Mouse (Mus musculus) urinary bladder, adult 18-20 months (tissue): ENCODE data around the gene Sox30.

Source experiments
- DNase-seq, 2 experiments: peaks; one replicate each; pipeline ENCODE4 v3.0.0; 2022; ENCODE audit warnings: low spot score in 2 of 2, mixed read lengths in 2 of 2

Gene Sox30

DNA sequence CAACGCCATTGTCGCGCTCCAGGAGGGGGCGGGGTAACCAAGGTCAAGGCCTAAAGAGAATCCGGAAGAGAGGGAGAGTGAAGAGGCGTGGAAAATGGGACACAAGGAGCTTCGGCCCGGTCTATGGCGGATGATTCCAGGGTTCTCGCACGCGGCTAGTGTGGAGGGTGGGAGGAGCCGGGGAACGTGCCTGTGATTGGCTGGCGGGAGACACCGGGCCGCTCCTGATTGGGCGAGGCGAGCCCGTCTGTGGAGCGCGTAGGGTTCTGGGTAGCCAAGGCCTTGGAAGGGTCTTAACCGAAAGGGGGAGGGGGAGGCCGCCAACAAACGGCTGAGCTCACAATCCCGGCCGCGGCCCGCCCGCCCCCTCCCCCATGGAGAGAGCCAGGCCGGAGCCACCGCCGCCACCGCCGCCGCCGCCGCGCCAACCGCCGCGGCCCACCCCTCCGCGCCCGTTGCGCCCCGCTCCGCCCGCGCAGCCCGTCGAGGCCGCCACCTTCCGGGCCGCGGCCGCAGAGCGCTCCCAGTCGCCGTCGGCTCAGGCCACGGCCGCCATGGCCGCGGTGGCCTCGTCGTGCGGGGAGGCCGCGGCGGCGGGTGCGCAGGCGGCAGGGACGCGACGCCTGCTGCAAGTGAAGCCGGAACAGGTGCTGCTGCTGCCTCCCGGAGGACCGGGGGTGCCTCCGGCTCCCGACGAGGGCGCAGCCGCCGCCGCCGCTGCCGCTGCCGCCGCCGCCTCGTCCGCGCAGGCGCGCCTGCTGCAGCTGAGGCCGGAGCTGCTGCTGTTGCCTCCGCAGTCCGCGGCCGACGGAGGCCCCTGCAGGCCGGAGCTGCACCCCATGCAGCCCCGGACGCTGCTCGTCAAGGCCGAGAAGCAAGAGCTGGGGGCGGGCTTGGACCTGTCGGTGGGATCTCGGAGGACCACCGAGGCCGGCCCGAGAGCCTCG, at the start of gene Sox30:
TSS of gene Sox30 (plus strand) at position 365 of the 947 bp plus-strand sequence.
- DNase-seq: peak; percentile 31 to 50

DNA sequence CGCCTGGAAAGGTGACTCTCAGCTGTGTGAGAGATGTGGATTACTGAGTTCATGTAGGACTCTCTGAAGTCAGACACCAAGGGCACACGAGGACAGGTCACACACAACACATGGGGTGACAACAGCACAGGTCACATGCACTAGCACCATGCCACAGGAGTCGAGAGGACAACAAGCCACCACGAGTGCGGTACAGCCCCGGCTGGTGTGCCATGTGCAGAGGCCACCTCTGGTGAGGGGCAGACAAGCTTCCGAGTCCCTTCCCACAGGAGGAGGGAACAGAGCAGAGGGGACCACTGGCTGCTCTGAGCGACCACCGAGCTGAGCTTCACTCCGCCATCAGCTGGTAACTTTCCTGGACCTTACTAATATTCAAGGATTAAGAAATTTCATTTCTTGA, 47.3 kb upstream of the Sox30 start:
- DNase-seq: no peak

DNA sequence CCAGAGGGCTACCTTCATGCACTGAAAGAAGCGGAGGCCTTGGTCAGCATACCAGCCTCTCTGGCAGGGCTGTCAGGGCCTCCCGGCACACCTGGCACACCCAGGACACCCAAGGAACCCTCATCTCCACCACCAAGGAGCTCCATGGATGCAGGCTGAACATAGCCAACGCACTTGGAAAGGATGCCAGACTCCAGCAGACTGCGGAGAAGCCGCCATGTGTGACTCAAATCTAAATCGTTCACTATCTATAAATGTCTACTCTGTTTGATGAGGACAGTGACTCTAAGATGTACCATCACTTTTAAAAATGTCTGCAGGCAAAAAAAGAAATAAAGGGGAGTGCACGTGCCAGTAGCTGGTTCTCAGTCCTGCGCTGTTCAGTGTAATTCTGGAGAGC, 42.6 kb upstream of the Sox30 start:
- DNase-seq: no peak

DNA sequence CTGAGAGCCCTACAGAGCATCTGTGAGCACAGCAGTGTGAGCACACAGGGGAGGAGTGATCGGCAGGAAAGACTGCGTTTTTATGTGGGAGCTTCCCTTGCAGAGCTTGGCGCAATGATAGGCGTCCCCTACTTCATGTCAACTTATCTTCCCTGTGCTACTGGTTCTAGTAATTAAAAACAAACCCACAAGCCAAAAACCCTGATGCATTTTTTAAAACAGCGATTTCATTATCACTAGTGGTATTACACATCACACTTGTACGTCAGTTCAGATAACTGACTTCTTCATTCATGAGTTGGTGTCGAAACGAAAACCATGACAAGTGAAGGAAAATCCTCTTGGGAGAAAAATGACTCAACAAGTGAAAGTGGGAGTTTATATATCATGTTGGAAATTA, 41.2 kb upstream of the Sox30 start:
- DNase-seq: no peak

DNA sequence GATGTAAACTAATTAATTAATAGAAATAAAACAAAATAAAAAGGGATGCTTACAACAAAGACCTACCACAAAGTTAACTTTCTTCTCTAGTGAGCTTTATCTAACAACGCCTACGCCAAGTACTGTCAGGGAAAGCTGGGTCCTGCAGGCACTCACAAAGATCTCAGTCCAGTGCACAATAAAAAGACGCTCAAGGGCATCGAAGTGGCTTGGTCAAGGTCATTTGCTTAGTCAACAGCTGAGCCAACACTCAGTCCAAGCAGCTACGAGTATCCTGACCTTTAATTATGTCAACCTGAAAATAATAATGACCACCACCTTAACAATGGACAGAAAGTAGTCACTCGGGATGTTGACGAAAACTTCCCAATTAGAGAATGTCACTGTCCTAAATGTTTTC, 37.8 kb upstream of the Sox30 start:
- DNase-seq: no peak

DNA sequence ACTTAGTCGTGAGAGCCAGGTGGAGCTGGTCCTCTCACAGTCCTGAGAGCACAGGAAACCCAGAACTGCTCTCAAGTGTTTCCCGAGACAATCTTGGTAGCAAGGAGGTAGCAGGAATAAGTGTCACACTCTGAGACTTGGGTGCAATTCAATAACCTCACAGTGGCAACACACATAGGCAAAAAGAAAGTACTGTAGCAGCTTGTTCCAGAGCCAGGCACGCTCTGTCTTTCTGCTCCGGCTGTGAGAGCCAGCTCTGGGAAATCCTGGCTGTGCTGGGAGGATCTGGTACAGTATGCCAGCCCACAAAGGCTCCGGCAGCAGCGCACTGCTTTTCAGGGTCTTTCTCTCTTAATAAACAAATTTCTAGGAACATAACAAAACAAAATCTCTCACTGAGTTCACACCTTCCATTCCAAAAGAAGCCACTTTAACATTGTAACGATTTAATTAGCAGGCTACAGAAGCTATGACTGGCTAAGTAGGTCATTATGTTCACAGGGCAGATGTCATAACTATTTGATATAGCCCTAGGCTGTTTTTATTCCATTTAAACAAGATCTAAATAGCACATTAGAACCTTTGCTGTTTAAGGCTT, 36.9 kb upstream of the Sox30 start:
- no peak for DNase-seq

DNA sequence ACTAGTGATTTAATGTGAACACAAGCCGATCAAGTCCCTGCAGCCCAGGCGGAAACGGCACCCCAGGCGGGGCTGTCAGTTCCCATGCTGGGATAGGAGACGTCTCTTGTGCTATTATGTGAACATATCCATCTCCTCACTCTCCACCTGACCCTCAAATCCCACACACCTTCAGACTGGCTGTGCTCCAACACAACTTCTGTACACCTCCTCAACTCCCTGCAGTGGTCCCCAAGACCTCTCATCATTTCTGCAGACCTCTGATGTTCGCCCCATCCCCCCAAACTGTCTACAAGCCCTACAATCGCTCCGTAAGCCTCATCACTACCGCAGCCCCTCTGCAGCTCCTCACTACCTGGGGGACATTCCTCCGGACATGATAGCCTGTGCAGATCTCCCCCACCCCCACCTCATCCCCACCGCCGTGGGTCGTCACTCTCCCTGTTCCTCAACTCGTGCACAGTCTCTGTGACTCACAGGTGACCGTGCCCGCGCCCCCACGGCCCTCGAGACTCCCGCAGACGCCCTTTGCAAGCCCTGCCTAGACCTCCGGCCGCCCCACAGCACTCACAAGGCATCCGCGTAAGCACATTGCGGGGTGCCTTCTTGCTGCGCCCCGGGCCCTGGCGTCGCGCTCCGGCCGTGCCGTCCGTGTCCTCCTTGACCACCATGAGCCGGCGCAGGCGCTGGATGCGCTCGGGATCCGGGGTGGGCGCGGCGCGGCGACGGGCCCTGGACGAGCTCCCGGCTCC, 36.0 kb upstream of the Sox30 start:
- DNase-seq: peak in 1 of 2 experiments; percentile 19

DNA sequence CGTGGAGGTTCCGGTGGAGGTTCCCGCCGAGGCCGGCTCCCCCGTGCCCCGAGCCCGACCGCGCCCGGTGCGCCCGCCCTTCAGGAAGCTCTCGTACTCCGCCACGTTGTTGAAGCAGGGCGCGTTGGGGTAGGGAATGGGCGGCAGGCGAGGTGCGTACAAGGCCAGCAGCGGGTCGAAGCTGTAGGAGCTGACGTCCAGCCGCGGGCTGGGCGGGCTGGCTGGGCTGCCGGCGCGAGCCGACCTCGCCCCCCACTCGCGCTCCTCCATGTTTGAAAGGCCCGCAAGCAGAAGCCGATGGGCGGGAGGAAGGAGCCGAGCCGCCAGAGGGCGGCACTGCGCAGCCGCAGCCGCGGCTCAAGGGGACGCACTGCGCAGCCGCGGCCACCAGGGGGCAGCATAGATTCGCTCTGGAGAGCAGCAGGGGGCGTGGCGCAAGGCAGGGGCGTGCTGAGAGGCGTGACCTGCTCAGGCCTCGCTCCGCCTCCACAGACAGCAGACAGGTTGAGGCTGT, 35.4 kb upstream of the Sox30 start, which contains the start of gene Lsm11:
TSS of gene Lsm11 (minus strand) at position 293 of the 514 bp plus-strand sequence.
- peak; percentile 94 to 99 for DNase-seq

DNA sequence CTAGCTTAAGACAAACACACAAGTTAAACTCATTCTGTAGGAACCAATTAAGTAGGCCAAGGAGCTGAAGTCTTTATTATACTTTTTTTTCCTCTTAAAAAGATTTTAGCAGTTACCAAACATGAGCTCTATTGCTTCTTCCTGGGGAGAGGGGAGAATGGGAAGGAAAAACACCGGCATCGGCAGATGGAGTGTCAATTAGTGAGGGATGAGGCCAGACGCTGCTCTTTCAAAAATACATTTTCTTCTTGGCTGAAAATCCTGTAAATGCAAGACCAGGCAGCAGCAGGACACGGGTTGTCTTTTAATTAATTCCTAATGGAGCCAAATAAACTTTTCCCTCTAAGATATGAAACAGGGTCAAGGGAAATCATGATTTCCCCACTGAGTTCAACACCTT, 33.3 kb upstream of the Sox30 start:
- DNase-seq: no peak

DNA sequence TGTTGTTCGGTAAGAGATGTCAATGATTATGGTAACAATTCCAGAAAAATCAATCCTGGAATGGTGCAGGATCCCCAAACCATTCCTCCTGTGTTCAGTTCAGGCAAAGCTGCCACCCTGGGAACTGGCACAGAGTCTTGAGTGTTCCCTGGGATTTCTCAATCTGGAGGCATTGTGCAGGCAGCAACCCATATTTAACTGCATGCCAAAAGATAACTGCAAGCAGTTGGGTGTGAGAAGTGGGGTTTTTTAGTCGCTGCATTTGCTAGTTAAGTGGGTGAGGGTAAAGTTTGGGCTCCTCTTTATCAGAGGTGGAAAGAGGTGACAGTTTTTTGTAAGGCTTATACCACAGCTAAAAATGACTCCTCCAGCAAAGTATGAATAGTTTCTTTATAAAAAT, 32.6 kb upstream of the Sox30 start:
- DNase-seq: no peak

DNA sequence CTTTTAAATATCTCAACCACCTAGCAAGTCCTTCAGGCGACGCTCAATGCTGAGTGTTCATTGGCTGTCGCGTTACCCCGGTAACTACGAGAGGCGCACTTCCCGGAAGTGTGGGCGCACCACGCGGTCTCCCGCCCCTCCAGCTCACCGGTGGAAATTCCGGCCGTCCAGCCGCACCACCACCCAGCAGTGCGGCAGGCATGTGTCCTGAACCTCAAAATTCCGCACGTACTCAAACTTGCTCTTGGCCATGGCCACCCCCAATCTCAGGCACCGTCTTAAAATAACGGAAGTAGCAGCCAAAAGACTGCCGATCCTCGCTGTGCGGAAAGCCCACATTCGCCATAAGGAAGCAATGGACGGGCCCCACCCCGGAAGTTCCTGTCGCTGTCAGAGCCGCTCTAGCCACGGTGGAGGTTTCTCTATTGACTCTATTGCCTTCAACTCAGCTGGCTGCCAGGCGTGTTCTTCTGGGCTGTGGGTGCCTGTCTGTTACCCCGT, 24.9 kb upstream of the Sox30 start, which contains the start of gene Thg1l:
TSS of gene Thg1l (minus strand) at position 368 of the 501 bp plus-strand sequence.
- peak; percentile 85 to 88 for DNase-seq

DNA sequence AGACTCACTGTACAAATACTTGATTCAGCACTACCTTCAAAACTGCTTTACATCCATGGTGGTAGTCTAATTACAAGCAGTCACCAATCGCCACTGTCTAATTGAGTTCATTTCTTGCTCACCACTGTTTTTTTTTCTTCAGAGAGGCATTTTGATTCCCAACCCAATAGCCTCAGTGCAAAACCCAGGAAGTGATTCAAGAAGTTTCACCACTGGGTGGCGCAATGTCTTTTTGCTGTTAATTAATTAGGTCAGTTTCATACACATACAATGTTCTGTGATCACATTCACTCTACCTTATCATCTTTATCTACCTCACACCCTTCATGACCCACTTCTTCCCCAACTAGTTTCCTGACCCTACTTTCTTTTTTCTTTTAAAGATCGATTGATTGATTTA, 20.5 kb upstream of the Sox30 start:
- DNase-seq: no peak

DNA sequence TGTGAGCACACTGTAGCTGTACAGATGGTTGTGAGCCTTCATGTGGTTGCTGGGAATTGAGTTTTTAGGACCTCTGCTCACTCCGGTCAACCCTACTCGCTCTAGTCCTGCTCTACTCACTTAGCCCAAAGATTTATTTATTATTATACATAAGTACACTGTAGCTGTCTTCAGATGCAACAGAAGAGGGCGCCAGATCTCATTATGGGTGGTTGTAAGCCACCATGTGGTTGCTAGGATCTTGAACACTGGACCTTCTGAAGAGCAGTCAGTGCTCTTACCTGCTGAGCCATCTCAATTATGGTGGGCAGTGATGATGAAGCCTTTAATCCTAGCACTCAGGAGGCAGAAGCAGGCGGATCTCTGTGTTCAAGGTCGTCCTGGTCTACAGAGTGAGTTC, 20.1 kb upstream of the Sox30 start:
- DNase-seq: no peak

DNA sequence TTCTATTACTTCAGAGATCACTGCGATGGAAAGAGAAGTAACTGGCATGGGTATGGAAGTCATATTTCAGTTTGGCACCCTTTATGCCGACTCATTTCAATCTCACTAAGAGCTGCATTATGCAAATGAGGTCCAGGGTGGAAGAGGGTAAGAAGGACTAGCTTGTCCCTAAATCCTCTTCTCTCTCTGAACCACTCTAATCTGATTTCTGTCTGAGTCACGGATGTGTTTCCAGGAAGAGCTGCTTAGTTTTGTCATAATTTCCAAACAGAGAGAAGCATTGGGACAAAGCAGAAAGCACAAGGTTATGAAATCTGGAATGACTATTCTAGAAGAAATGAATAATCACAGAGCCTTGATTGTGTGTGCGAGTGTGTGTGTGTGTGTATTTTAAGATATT, 13.2 kb upstream of the Sox30 start:
- no peak for DNase-seq

DNA sequence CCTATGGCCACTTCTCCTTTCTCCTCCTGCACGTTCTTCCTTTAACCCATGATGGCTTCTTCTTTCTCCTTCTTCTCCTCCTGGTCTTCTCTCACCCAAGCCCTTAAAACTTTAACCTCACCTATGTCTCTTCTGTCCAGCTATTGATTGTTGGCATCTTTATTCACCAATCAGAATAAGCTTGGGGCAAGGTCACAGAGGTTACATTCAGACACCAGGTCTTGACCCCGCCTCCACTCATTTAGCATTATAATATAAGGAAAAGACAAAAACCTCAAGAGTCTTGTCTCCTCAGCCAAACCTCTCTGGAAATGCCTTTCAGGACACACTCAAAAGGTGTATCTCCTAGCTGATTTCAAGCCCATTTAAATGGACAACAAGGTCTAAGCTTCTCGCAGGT, 11.6 kb upstream of the Sox30 start:
- DNase-seq: no peak

DNA sequence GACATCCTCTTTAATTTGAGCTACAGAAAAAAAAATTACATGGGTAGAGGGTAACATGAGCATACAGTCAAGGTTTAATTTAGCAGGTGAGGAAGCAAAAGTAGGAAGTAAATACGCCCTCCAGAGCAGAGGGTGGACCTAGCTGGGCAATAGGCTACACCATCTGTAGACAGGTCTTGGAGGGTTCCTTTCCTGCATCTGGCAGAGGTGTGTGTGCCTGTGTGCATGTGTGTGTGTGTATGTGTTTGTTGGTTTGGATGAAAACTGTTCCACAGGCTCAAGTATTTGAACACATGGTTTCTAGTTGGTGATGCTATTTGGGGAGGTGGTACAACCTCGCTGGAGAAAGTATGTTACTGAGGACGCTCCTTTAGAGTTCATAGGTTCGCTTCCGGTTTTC, 6.5 kb upstream of the Sox30 start:
- DNase-seq: no peak

DNA sequence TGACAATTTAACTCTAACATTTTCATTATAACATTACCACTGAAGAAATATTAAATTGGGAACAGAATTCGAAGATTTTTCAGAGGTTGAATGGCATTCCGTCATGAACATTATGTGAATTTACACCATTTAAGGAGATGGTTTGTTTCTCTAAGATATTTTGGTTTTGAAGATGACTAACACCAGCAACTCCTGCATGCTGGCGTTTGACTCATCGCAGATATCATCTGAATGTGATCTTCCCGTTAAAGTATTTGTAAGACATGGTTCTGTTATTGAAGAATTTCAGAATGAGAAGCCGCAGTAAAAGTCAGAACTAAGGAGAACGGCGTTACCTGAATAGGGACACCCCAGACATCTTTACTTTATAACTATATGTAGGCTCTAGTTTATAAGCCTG, 5.6 kb upstream of the Sox30 start:
- no peak for DNase-seq

DNA sequence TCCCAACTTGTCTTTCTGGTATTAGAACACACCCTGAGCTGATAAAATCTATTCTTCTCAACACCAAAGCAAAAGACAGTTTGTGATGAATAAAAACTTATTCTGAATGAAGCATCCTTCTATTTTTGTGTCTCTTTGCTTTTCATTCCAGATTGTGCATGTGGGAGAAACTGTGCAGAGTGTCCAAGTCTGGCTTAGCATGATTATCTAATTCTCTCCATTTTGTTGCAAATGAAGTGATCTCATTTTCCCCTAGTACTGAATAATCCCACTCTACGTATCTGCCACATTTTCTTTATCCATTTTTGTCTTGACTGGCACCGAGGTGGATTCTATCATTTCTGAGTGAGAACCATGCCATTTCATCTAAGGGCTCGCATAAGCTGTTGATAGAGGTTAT, 4.0 kb upstream of the Sox30 start:
- no peak for DNase-seq

DNA sequence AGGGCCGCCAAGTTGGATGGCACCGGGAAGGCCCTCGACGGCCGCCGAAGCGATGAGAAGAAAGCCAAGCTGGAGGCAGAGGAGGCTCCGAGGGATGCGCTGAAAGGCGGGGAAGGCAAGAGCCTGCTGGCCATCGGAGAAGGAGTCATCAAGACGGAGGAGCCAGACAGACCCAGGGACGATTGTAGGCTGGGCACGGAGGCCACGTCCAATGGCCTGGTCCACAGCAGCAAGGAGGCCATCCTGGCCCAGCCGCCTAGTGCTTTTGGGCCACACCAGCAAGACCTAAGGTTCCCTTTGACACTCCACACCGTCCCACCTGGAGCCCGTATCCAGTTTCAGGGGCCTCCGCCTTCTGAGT, 763 bp downstream of the Sox30 start:
- no peak for DNase-seq

DNA sequence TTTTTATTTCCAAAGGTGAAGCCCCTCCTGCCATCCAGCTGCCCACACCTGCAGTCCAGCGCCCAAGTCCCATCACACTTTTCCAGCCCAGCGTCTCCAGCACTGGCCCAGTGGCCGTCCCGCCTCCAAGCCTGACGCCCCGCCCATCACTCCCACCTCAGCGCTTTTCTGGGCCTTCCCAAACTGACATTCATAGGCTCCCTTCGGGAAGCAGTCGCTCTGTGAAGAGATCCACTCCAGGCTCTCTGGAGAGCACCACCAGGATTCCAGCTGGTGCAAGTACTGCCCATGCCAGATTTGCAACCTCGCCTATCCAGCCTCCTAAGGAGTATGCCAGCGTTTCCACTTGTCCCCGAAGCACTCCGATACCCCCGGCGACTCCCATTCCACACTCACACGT, 11.5 kb downstream of the Sox30 start:
- DNase-seq: peak in 1 of 2 experiments; percentile 18

DNA sequence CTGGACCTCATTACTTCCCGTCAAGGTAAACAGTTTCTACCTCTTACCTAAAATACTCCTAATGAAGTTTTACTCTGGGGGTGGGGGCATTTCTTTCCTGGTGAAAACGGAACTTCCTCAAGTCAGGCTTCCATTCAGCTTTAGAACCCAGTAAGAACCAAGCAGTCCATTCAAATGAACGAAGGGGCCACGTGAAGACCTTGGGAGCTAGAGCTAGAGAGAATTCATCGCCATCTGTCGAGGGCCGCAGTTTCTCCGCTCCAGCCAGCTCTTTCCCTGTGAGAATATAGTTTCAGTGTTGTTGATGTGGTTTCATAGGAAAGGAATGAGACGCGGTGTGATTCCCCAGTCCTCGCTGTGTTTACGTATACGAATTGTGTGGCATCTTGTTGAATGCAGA, 12.0 kb downstream of the Sox30 start:
- no peak for DNase-seq

DNA sequence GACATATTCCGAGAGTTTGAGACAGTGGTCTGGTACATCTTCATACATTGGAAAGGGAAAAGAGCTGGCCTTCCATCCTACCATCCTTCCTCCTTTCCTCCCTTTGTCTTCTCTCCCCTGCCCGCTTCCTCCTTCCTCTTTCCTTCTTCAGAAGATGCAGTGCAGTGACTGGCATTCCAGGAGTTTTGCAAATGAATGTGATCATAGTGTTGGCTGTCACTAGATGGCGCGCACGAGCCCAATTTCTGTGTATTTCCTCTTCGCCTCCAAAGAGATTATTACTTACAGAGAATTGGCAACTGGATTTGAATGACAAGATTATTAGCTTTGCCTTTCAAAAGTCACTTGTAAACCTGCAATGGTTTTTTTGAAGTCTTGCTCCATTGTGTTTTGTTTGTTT, 36.0 kb downstream of the Sox30 start:
- DNase-seq: peak in 1 of 2 experiments; percentile 56
